Mouse (Mus musculus) mesoderm, embryonic 11.5 days (tissue): ENCODE measurements around the gene 0610009B22Rik.
A peak's percentile ranks its signal among the peaks of the same experiment; 100 is the strongest.

Experiments
- DNase-seq: peaks from one replicate; pipeline ENCODE4 v3.0.0-alpha.2; 2012; ENCODE audit warnings: low read depth, low spot score

0610009B22Rik gene

GRCm38 (mm10) chr11:51635525-51636322 is 53.0 kb downstream of the 0610009B22Rik start, which contains the start of gene Rmnd5b:
Gene Rmnd5b, minus strand, starts transcription at chr11:51635896.
- peak; percentile 87 for DNase-seq
